Mouse (Mus musculus): Measurements from ENCODE around the gene Ctnna3.
"Not testable (repeated sequence)": the region's sequence is repeated elsewhere in the genome, so short reads cannot be mapped to it uniquely, and the experiment has no call there.

The Ctnna3 gene

GRCm38 (mm10) chr10:64544389-64544788 lies 1114.5 kb downstream of the Ctnna3 start:
- DNase-seq (ENCODE audit: low spot score in 2 of 2) = no peak

GRCm38 (mm10) chr10:64571311-64571710 lies 1141.4 kb downstream of the Ctnna3 start:
- no peak for DNase-seq (ENCODE audit: low spot score in 2 of 2)

- peak; percentile 5 to 6 for DNase-seq (ENCODE audit: low spot score in 2 of 2)
These were observed 1158.2 kb downstream of the Ctnna3 start for GRCm38 (mm10) chr10:64588116-64588515.

GRCm38 (mm10) chr10:64636760-64637159 lies 1206.9 kb downstream of the Ctnna3 start:
- no peak for DNase-seq (ENCODE audit: low spot score in 2 of 2)

GRCm38 (mm10) chr10:64639061-64639460 lies 1209.2 kb downstream of the Ctnna3 start:
- DNase-seq (ENCODE audit: low spot score in 2 of 2) = no peak

- no peak for DNase-seq (ENCODE audit: low spot score in 2 of 2)
These were observed 1211.2 kb downstream of the Ctnna3 start for GRCm38 (mm10) chr10:64641093-64641492.

- DNase-seq (ENCODE audit: low spot score in 2 of 2) = peak in 1 of 2 experiments; percentile 6
These were observed 1211.7 kb downstream of the Ctnna3 start for GRCm38 (mm10) chr10:64641576-64641975.

- DNase-seq (ENCODE audit: low spot score in 2 of 2) = no peak
These were observed 1214.1 kb downstream of the Ctnna3 start for GRCm38 (mm10) chr10:64643976-64644375.

- DNase-seq (ENCODE audit: low spot score in 2 of 2) = no peak
These were observed 1231.3 kb downstream of the Ctnna3 start for GRCm38 (mm10) chr10:64661190-64661589.

- DNase-seq (ENCODE audit: low spot score in 2 of 2) = no peak
These were observed 1241.6 kb downstream of the Ctnna3 start for GRCm38 (mm10) chr10:64671469-64671868.

- no peak for DNase-seq (ENCODE audit: low spot score in 2 of 2)
These were observed 1245.9 kb downstream of the Ctnna3 start for GRCm38 (mm10) chr10:64675796-64676195.

- no peak for DNase-seq (ENCODE audit: low spot score in 2 of 2)
These were observed 1280.1 kb downstream of the Ctnna3 start for GRCm38 (mm10) chr10:64710017-64710416.

GRCm38 (mm10) chr10:64718036-64718435 lies 1288.1 kb downstream of the Ctnna3 start:
- no peak for DNase-seq (ENCODE audit: low spot score in 2 of 2)

GRCm38 (mm10) chr10:64735692-64736091 lies 1305.8 kb downstream of the Ctnna3 start:
- DNase-seq (ENCODE audit: low spot score in 2 of 2) = no peak

- no peak for DNase-seq (ENCODE audit: low spot score in 2 of 2)
These were observed 1306.7 kb downstream of the Ctnna3 start for GRCm38 (mm10) chr10:64736616-64737015.

- DNase-seq (ENCODE audit: low spot score in 2 of 2) = not testable (repeated sequence)
These were observed 1311.8 kb downstream of the Ctnna3 start for GRCm38 (mm10) chr10:64741721-64742120.

GRCm38 (mm10) chr10:64744099-64744498 lies 1314.2 kb downstream of the Ctnna3 start:
- DNase-seq (ENCODE audit: low spot score in 2 of 2) = not testable (repeated sequence)

GRCm38 (mm10) chr10:64748651-64749050 lies 1318.8 kb downstream of the Ctnna3 start:
- no peak for DNase-seq (ENCODE audit: low spot score in 2 of 2)

GRCm38 (mm10) chr10:64750791-64751190 lies 1320.9 kb downstream of the Ctnna3 start:
- peak; percentile 4 to 13 for DNase-seq (ENCODE audit: low spot score in 2 of 2)

GRCm38 (mm10) chr10:64836315-64836714 lies 1406.4 kb downstream of the Ctnna3 start:
- no peak for DNase-seq (ENCODE audit: low spot score in 2 of 2)

- no peak for DNase-seq (ENCODE audit: low spot score in 2 of 2)
These were observed 1431.5 kb downstream of the Ctnna3 start for GRCm38 (mm10) chr10:64861439-64861838.

GRCm38 (mm10) chr10:64870888-64871287 lies 1441.0 kb downstream of the Ctnna3 start:
- no peak for DNase-seq (ENCODE audit: low spot score in 2 of 2)

GRCm38 (mm10) chr10:64876506-64876905 lies 1446.6 kb downstream of the Ctnna3 start:
- DNase-seq (ENCODE audit: low spot score in 2 of 2) = no peak

GRCm38 (mm10) chr10:64879860-64880259 lies 1450.0 kb downstream of the Ctnna3 start:
- no peak for DNase-seq (ENCODE audit: low spot score in 2 of 2)
